8 mouse cellular contexts compared by ENCODE assay signal in the genomic region with DNA sequence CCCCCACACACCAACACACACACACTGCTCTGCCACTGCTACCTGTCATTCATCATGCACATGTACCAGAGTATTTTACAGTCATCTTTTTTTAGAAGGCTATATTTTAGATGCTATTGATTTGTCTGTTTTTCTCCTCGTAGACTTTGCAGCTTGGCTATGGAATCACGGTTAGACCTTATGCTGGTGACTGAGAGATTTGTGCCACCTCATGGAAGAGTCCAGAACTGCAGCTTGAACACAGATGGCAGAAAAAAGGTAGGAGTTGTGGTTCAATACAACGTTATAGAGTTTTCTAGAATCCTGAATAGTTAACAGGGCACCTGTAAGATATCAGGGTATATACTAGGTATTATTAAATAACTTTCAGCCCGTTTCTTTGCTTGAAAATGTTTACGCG. TPM values are rescaled to one million over a fixed set of nuclear protein-coding genes. Genes with fewer than 3 reads are reported as not detected.
DNase-seq lines count a peak whose midpoint lies in the region; ATAC-seq lines count a peak whose summit lies in the region.

No protein-coding gene starts in this region.

- H3K9me3 ChIP-seq in forebrain, embryonic 11.5 days (ENCODE audit: control insufficient read depth, low read length), result no peaks in the 10 kb centered on the region
- H3K9me3 ChIP-seq in forebrain, embryonic 10.5 days, result no peaks in the 10 kb centered on the region

- H3K4me1 ChIP-seq in forebrain, embryonic 11.5 days (replicated peaks; ENCODE audit: control insufficient read depth, insufficient read depth, low read length), result no peaks in the 10 kb centered on the region
- H3K4me1 ChIP-seq in forebrain, embryonic 10.5 days, result peaks cover 5% of the 10 kb centered on the region; the same call in 1 of the 2 replicates

- no peak overlapping the region for H3K9ac ChIP-seq in forebrain, embryonic 11.5 days (ENCODE audit: low read length)

- H3K4me3 ChIP-seq in forebrain, embryonic 11.5 days (ENCODE audit: low read depth, low read length), result no peak overlapping the region
- H3K4me3 ChIP-seq in forebrain, embryonic 10.5 days, result no peak overlapping the region

- DNase-seq in forebrain, embryonic 11.5 days (ENCODE audit: low spot score), result peak; percentile 54
- no peak for DNase-seq in forebrain, embryonic 10.5 days (ENCODE audit: extremely low spot score, low spot score)
- DNase-seq in A20 (ENCODE audit: low read depth, low spot score), result peak; percentile 20
- peak; percentile 70 for DNase-seq in cerebellum, adult 9-10 months
- DNase-seq in frontal cortex, postnatal 36 days (ENCODE audit: low spot score in 2 of 2), result peak; percentile 45 to 73
- peak; percentile 37 for DNase-seq in left cerebral cortex, adult 11 months (ENCODE audit: low spot score)
- peak; percentile 19 for DNase-seq in neural tube, embryonic 10.5 days (ENCODE audit: extremely low spot score, low spot score)
- no peak for DNase-seq in spleen, postnatal 36 days (ENCODE audit: low spot score in 2 of 2)

- no peak overlapping the region for H3K27ac ChIP-seq in forebrain, embryonic 11.5 days (ENCODE audit: low read depth, low read length)
- no peak overlapping the region for H3K27ac ChIP-seq in forebrain, embryonic 10.5 days

- H3K27me3 ChIP-seq in forebrain, embryonic 11.5 days (ENCODE audit: control insufficient read depth, insufficient read depth, low read length), result no peaks in the 10 kb centered on the region
- peaks cover 34% of the 10 kb centered on the region for H3K27me3 ChIP-seq in forebrain, embryonic 10.5 days (ENCODE audit: poor library complexity, severe bottlenecking)

- WGBS in forebrain, embryonic 11.5 days, result 47% methylated on average over 6 of the region's 6 CpGs
- 47% methylated on average over 6 of the region's 6 CpGs for WGBS in forebrain, embryonic 10.5 days

- no peak for ATAC-seq in forebrain, embryonic 11.5 days (replicated peaks; ENCODE audit: low FRiP score)

- no peaks in the 10 kb centered on the region for H3K36me3 ChIP-seq in forebrain, embryonic 11.5 days (ENCODE audit: control insufficient read depth, insufficient read depth, low read length)
- H3K36me3 ChIP-seq in forebrain, embryonic 10.5 days (replicated peaks), result no peaks in the 10 kb centered on the region

- H3K4me2 ChIP-seq in forebrain, embryonic 11.5 days (ENCODE audit: low read depth, low read length, severe bottlenecking), result no peak overlapping the region

RNA-seq across cellular contexts. Expression of gene Nxf3, which starts 22.9 kb away (rescaled TPM):
- polyA plus RNA-seq in forebrain, embryonic 11.5 days (2014; fragmentation: Nextera tagmentation; extraction: Ambion mirVana), result not detected in 2 replicates
- polyA plus RNA-seq in forebrain, embryonic 10.5 days (2016; fragmentation: Nextera tagmentation; extraction: Ambion mirVana), result not detected in 2 replicates

RNA-seq across cellular contexts. Expression of gene Bex4, which starts 30.9 kb away (rescaled TPM):
- polyA plus RNA-seq in forebrain, embryonic 11.5 days (2014; fragmentation: Nextera tagmentation; extraction: Ambion mirVana), result 117 and 126 TPM in 2 replicates
- 125 and 128 TPM in 2 replicates for polyA plus RNA-seq in forebrain, embryonic 10.5 days (2016; fragmentation: Nextera tagmentation; extraction: Ambion mirVana)

RNA-seq across cellular contexts. Expression of gene Bex2, which starts 39.9 kb away (rescaled TPM):
- 302 and 303 TPM in 2 replicates for polyA plus RNA-seq in forebrain, embryonic 11.5 days (2014; fragmentation: Nextera tagmentation; extraction: Ambion mirVana)
- polyA plus RNA-seq in forebrain, embryonic 10.5 days (2016; fragmentation: Nextera tagmentation; extraction: Ambion mirVana), result 288 and 293 TPM in 2 replicates

Comparison
In these comparisons a context has a peak if more than half of its experiments do, and no peak if none do; other contexts are left out.
1. DNase-seq: peak in forebrain, embryonic 11.5 days (single experiment), A20 (single experiment), cerebellum, adult 9-10 months (single experiment), frontal cortex, postnatal 36 days (2 of 2), left cerebral cortex, adult 11 months (single experiment) and neural tube, embryonic 10.5 days (single experiment); none in forebrain, embryonic 10.5 days (single experiment) and spleen, postnatal 36 days (0 of 2).